Mouse (Mus musculus) T-helper 1 cell (primary cell): ENCODE measurements around the gene Bbip1.
"Not testable (repeated sequence)": the region's sequence is repeated elsewhere in the genome, so short reads cannot be mapped to it uniquely, and the experiment has no call there.

Experiments used
- in situ Hi-C: fragments of 300-600 bp; cut with MboI, MseI; formaldehyde crosslinking; loops from one replicate; pipeline ENCODE4 v1.15.1; 2025; ENCODE audit warnings: high pct_unique_total_duplicates

Bbip1 gene

DNA sequence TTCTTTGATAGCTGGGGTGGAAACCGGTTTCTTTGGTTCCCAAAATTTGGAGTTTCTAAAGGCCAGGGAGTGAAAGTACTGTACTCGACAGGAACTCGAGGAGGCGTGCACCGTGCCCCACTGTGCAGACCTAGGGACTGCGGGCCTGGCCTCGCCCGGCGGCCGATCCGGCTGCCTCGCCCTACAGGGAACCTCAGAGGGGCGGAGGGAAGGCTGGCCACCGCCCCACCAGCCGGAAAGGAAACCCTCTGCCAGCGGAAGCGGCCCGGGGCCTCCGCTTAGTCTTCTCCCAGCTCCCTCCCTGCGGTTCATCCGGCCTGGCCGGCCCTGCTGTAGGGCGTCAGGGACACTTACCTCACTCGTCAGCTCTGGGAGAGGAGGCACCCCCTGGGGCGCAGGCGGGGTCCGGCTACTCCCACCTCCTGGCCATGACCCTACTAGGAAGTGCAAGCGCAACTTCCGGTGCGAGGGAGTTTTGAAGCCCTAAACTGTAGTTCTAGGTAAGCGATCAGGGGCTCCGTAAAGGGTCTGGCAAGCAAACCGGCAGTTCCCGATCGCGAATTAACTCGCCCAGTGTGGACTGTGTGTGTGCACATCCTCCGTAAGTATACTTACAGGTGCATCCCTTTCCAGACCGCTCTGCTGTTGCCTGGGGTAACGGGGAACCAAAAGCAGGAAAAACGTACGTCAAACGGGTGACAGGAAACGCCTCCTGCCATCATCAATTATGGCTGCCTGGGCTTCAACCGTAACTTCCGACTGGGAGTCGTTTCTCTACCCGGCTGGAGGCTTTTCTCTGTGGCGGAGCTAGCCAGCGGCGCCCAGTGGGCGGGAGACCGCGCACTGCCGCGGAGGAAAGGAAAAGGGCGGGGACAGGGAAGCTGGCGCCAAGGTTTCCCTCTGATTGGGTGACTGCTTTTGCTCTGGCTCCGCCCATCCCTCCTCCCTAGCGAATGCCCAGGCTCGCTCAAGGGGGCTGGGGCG, at the start of gene Bbip1, which contains the start of gene Shoc2:
Bbip1 (minus strand) TSS at position 826 of the 984 bp plus-strand sequence.
Shoc2 (plus strand) TSS at position 505 of the 984 bp plus-strand sequence.
- in situ Hi-C loops = no loop called here

DNA sequence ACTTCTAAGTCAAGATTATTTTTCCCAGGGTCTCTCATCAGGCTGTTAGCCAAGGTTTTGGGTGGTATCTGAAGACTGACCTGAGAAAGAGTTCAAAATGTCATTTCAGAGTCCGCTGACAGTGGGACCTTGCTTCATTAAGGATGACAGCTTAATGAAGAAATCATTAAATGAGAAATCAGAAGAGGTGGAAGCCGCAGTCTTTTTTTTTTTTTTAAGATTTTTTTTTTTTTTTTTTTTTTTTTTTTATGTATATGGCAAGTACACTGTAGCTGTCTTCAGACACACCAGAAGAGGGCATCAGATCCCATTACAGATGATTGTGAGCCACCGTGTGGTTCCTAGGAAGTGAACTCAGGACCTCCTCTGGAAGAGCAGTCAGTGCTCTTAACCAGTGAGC, 49.4 kb upstream of the Bbip1 start:
- in situ Hi-C loops = loop anchor here (10.0 kb wide), 1 partner anchor 519 kb away; no protein-coding TSS in a partner anchor

DNA sequence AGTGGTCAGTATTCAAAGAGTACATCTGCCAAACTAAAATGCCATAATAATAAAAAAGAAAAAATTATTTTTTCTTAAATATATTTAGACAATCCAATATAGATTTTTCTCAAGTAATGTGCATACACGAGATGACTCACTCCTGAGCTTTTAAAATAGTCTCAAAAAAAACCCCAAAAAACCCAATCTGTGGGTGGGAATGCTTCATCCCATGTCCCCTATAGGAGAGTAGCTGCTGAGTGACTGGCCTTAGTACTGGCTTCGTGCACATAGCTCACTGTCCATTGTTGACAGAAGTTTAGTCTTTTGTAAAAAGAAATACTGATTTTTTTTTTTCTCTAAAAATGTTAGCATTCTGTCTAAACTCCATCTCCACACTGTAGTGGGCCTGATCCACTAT, 46.1 kb upstream of the Bbip1 start:
- in situ Hi-C loops = loop anchor here (10.0 kb wide), 1 partner anchor 516 kb away; no protein-coding TSS in a partner anchor

DNA sequence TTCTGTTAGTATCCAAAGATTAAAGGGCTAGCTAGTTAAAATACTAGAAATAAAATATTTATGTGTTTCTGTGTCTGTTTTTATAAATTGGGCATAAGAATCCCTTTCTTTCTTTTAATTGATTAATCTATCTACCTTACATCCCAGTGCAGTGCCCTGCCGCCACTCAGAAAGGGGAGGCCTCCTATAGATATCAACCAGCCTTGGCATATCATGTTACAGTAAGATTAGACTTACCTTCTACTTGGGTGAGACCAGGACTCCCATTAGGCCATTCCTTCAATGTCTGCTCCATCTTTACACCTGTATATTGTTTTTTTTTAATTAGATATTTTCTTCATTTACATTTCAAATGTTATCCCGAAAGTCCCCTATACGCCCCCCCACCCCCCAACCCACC, 40.2 kb upstream of the Bbip1 start:
- in situ Hi-C loops = no loop called here

DNA sequence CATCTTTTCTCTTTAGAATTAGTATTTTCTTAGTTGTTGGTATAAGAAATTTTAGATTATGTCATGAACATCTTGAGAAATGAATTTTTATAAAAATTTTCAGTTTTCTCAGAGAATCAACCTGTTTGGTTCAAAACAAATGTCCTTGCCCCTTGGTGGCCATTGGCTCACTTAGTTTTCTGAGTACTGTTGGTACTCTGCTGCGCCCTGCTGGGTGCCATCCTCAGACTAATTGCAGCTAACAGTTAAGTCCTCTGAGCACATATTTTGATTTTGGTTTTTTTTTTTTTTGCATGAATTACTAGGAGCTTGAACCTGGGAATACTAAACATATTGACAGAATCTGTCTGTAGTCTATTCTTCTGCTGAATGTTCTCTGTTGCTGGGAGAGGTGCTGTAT, 38.9 kb upstream of the Bbip1 start:
- in situ Hi-C loops = no loop called here

DNA sequence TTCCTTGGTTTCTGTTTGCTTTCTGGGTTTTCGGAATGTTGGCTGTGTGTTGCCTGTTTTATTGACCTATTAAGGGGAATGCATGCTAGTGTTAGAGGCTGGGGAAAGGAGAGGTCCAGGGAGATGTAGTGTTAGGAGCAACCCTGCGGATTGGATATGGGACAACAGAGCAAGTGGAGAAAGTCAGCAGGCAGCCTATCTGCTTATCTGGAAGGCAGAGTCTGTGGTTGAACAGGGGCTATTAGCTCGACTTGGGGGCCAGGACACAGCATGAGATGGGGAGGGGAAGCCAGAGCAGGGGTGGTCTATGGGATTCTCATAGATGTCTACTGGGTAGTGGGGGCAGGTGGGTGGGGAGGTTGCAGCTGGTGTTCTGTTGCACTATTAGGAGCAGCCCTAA, 37.6 kb upstream of the Bbip1 start:
- in situ Hi-C loops = no loop called here

DNA sequence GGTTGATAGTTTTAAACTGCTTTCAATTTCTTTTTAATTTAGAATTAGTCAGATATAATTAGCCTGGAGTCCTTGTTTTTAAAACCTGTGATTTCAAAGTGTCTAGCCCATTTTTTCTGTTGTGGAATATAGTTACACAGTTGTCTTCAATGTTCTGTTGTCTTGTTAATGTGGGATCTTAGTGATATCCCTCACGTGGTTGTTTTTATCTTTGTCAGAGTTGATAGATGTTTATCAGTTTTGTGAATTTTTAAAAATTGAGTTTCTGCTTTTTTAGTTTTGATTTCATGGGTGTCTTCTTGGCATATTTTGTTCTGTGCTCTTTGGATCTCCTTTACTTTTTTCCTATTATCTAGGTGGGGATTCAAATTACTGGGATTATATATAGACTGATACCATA, 29.2 kb upstream of the Bbip1 start:
- in situ Hi-C loops = no loop called here

DNA sequence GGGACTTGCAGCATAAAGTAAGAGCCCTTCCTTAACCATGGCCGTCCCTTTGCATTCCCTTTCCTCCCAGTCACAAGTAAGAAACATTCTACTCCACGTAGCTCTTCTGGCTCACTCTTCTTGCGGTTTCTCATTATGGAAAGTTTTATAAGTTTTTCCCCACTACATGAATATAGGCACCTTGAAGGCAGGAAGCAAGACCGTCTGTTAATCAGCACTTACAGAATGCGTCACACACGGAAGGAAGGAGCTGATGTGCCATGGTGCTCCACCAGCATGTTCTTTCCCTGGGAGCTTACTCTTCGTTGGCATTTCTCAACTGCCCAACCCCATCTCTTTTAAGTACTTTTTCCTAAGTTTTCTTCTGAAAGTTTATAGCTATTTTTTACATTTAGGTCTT, 27.5 kb upstream of the Bbip1 start:
- in situ Hi-C loops = no loop called here

DNA sequence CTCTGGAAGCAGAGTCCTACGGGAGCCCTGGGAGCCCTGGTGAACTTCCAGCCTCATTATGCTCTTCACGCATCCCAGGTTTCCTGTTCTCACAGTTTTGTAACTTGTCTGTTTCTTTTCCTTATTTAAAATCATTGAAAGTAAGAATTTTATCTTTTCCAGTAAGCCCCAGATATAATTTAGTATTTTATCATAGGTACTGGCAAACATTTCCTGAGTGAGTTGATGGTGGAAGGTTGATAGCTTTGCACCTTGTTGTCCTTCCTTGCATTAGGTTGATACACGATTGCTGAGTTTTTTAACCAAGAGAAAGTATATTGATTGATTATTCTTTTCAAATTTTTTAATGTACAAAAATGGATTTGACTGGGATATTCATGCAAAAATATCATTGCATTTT, 24.8 kb upstream of the Bbip1 start:
- in situ Hi-C loops = no loop called here

DNA sequence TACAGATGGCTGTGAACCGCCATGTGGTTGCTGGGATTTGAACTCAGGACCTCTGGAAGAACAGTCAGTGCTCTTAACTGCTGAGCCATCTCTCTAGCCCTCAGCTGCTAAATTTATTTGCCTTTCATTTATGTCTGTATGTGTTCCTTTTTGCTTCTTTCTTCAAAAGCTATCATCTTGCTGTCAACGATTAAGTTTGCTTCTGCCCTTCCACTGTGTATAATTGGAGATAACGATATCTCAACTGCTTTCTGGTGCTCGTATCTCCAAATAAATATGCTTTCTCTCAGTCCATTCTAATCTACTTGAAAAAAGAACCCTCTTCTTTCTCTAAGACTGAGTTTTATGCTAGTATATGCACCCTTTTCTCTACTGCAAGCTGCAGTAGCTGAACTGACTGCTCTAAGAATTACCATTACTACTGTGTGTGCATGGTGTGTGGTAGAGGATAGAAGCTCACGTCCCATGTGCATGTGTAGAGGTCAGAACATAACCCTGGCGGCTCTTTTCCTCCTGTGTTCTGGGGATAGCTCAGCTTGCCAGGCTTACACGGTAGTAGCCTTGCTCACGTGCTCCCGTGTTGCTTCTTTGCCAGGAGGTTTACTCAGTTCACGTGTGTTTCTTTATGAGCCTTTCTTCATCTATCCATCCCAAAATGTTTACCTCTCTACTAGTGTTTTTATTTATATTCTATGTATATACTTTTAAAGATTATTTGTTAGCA, 20.6 kb upstream of the Bbip1 start:
- in situ Hi-C loops = no loop called here

DNA sequence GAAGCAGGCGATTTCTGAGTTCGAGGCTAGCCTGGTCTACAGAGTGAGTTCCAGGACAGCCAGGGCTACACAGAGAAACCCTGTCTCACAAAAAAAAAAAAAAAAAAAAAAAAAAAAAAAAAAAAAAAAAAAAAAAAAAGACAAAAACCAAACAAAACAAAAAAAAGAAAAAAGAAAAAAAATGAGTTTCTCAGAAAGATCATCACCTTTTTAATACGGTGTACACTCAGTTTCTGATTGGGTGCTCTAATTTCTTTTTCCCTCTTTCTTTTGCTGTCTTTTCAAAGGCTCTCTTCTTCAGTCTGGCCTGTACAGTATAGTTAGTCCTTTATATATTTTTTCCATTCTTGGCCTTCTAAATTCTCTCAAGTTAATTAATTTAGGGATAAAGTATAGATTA, 19.9 kb upstream of the Bbip1 start:
- in situ Hi-C loops = not testable (repeated sequence)

DNA sequence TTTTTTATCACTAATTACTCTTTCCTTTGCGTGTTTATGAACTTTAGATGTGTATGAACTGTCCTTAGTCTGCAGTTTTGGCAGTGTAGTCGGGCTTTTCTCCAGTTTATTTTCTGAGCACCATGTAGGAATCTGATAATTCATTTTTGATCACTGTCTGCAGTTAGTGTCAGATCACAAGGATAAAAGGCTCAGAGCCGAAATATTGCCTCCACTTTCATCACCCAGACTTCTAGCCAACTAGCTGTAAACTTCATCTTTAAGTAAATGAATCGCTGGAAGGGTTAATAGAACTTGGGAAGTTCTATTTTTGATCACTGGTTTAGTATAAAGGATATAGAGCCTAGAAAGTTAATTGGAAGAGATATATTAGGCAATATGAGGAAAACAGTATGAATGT, 18.1 kb upstream of the Bbip1 start:
- in situ Hi-C loops = no loop called here

DNA sequence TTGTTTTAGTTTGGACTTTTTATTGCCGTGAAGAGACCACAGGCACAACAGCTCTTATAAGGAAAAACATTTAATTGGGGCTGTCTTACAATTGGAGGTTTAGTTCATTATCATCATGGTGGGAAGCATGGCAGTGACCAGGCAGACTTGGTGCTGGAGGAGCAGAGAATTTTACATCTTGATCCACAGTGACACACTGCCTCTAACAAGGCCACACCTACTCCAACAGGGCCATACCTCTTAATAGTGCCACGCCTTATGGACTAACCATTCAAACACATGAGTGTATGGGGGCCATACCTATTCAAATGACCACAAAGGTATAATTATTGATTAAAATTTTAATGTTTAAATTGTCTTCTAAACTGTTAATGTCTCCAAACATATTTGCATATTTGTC, 13.1 kb upstream of the Bbip1 start:
- in situ Hi-C loops = no loop called here

DNA sequence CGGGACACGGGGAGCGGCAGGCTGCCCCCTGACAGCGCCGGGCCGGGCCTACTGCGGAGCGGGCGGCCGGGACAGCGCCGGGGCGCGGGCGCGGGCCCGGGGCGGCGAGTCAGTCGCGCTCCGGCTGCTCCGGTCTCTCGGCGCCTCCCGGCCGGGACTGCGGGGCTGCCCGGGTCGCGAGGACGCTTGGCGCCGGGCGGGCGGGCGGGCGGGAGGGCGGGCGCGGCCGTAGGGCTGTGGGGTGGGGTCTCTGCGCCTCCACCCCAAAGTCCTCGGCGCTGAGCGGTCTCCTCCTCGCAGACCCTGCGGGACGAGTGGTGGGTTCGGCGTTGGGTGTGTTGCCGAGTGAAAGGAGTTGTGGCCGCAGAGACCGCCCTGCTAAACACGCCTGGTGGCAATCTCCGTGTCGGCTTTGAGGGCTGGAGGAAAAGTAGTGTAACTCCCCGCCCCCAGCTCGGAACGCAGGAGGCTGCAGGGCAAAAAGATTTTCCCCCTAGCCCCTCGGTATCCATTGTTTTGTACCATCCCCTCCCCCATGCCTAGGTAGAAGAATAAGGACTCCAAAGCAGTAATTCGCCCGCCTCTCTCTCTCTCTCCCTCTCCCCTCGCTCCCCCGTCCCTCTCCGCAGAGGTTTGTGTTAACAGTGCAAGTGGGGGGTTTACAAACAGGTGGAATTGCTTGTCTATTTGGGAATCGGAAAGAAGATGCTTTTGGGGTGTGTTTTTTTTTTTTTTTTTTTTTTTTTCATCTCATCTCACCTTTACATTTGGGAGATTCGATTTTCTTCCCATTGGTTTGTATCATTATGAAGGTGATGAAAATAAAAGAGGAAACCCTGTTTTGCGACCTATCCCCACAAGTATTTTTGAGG, 980 bp upstream of the Bbip1 start:
- in situ Hi-C loops = no loop called here

DNA sequence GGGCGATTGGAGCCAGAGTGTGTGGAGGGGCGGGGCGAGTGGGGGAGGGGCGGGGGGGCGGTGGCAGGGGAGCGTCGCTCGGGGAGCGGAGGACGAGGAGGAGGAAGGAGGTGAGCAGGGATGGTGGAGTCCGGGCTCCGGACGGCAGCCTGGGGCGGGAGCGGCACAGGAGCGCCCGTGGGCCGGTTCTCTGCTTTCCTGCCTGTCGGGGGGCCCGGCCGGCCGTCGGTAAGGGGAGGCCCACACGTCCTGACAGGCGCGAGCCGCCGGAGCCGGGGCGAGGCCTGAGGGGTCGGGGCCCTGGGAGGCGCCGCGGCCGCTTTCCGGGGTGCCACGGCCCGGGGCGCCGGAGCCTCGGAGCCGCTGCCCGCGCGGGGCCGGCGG, 351 bp upstream of the Bbip1 start:
- in situ Hi-C loops = no loop called here

DNA sequence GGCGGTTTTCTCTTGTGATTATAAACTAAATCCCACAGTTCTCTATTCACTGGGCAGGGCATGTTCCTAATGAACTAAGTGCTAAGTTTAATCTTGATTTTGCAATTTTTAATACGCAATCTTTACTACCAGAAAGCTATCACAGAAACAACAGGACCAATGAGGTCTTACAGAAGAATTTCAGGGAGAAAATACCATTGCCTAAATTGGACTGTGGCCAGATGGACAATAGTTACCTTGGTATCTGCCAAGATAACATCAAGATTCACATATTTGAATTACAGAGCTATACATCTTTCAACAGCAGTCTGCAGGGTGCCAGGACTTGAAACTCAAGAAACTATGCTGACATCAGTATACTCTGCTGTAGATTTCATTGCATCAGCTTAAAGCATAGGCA, 2.1 kb downstream of the Bbip1 start:
- in situ Hi-C loops = no loop called here

DNA sequence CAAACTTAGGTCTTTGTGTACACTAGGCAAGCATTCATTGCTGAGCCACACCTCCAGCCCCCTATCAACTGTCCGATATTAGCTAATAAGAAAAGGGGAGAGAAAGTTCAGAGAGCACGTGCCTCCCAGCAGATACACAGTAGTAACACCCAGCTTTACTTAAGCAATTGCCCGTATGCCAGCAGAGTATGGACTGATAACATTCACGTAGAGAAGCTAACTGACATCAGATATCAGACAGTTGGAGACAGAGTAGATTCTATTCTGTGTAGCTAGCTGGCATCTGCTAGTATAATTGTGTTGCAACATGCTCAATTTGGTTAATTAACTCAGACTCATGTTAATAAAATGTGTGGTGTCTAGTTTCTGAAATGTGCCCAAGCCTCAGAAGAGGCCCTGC, 3.3 kb downstream of the Bbip1 start:
- in situ Hi-C loops = no loop called here

DNA sequence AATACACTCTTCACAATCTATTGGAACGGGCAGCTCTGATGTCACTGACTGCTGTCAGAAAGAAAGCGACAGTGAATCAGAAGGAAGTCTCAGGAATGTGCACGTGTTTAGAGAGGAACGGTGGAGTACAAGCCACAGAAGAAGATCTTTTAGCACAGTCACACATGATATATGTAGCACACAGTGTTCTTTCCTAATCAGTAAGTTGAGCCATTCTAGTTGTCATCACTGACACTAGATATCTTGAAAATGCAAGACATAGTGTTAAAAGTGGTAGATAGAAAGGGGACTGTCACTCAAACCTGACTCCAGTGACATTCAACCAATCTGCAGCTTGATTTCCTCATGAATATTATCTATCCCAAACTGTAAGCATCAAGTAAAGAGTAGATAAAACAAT, 5.0 kb downstream of the Bbip1 start:
- in situ Hi-C loops = no loop called here

DNA sequence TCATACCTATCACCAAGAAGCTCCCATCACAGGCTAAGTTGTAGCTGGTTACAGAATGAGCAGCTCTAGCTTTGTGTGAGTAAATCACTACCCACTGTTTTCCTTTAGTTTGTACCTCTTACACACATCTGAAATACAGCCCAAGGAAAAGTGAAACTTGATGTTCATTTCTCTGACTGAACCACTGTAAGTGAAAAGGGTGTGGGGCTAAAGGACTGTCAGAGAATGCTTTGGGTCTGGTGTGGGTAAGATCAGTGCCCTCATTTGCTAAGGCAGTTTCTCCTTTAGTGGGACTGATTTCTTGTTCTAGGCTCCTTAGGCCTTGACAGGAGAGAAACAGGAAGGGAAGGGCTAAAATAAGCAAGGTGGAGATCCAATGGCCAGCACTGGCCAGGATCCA, 10.4 kb downstream of the Bbip1 start:
- in situ Hi-C loops = no loop called here

DNA sequence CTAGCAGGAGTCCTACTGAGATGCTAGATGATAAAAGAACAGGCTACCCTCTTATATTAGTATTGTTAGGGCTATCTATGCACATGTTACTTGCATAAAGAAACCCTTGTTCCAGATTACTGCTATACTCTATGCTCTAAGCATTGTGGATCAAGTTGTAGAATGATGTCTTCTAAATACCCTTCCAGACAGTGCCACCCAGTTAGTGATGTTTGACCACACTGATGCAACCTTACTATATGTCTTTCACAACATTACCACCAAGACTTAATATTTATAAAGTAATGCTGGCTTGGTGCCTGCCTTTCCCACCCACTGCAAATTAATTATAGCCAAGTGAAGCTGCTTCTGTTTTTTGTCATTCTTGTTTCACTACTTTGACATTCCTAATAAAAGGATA, 11.4 kb downstream of the Bbip1 start:
- in situ Hi-C loops = no loop called here

DNA sequence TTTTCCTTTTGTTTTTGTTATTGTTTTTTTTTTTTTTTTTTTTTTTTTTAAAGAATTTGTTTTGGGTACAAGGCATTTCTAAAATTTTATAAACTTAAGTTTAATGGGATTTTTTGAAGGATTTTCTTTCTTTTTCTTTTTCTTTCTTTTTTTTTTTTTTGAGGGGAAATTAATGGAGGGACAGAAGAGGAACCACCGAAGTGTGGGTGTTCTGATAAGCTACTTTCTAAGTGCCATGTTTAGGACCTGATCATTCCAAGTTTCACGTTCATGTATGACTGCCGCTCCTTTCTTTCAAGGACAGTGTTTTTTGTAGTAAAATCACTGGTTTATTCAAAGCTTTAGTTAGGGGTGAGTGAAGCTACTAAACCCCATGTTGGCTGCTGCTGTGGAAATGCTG, 15.2 kb downstream of the Bbip1 start:
- in situ Hi-C loops = no loop called here

DNA sequence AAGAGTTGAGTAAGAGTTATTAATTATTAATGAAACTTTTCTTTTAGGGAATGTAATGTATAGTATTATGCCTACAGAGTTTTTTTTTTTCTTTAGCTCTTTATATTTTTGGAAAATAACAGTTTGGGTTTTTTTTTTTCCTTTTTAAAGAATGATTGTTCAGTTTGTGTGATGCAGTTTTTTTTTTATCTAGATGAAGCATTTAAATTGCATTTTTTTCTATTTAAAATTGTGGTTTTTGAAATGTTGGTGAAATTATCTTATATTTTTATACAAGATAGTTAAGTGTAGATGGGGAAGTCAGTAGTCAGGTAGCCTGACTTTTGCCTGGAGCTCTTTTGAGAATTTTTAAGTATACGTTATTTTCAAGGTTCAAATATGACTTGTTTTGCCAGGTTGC, 17.7 kb downstream of the Bbip1 start:
- in situ Hi-C loops = no loop called here
